Mouse (Mus musculus) c-Kit-negative CD71-positive TER-119-positive erythroid progenitor cells, embryonic 14.5 days (primary cell): ENCODE data around the gene Lmntd1.

Source experiments
- DNase-seq: peaks from one replicate; pipeline ENCODE4 v3.0.0-alpha.2; 2013; ENCODE audit warnings: low read depth, low spot score

The Lmntd1 gene

GRCm38 (mm10) chr6:145485986-145486605 lies 128.0 kb downstream of the Lmntd1 start:
- DNase-seq, result no peak

- DNase-seq, result no peak
These were observed 130.8 kb downstream of the Lmntd1 start for GRCm38 (mm10) chr6:145483318-145483674.

- no peak for DNase-seq
These were observed 131.3 kb downstream of the Lmntd1 start for GRCm38 (mm10) chr6:145482656-145483317.

- DNase-seq, result no peak
These were observed 132.2 kb downstream of the Lmntd1 start for GRCm38 (mm10) chr6:145481938-145482337.

GRCm38 (mm10) chr6:145478821-145479271 lies 135.3 kb downstream of the Lmntd1 start:
- DNase-seq, result no peak

GRCm38 (mm10) chr6:145477367-145477905 lies 136.7 kb downstream of the Lmntd1 start:
- DNase-seq, result no peak

GRCm38 (mm10) chr6:145471638-145472247 lies 142.4 kb downstream of the Lmntd1 start:
- no peak for DNase-seq

- DNase-seq, result no peak
These were observed 144.7 kb downstream of the Lmntd1 start for GRCm38 (mm10) chr6:145469260-145469943.

- DNase-seq, result no peak
These were observed 150.1 kb downstream of the Lmntd1 start for GRCm38 (mm10) chr6:145464027-145464426.

GRCm38 (mm10) chr6:145462677-145463245 lies 151.4 kb downstream of the Lmntd1 start:
- no peak for DNase-seq

- no peak for DNase-seq
These were observed 157.1 kb downstream of the Lmntd1 start for GRCm38 (mm10) chr6:145457066-145457465.

- DNase-seq, result no peak
These were observed 163.3 kb downstream of the Lmntd1 start for GRCm38 (mm10) chr6:145450628-145451403.

GRCm38 (mm10) chr6:145448361-145448760 lies 165.8 kb downstream of the Lmntd1 start:
- DNase-seq, result no peak

GRCm38 (mm10) chr6:145445811-145446500 lies 168.2 kb downstream of the Lmntd1 start:
- no peak for DNase-seq

GRCm38 (mm10) chr6:145445380-145445779 lies 168.7 kb downstream of the Lmntd1 start:
- no peak for DNase-seq

- DNase-seq, result no peak
These were observed 171.3 kb downstream of the Lmntd1 start for GRCm38 (mm10) chr6:145442786-145443185.

GRCm38 (mm10) chr6:145441416-145442110 lies 172.6 kb downstream of the Lmntd1 start:
- no peak for DNase-seq

GRCm38 (mm10) chr6:145438851-145439250 lies 175.3 kb downstream of the Lmntd1 start:
- DNase-seq, result no peak

GRCm38 (mm10) chr6:145435764-145436163 lies 178.4 kb downstream of the Lmntd1 start:
- DNase-seq, result no peak

- DNase-seq, result no peak
These were observed 179.0 kb downstream of the Lmntd1 start for GRCm38 (mm10) chr6:145435156-145435555.
